14 mouse cellular contexts compared by ENCODE assay signal in the genomic region with DNA sequence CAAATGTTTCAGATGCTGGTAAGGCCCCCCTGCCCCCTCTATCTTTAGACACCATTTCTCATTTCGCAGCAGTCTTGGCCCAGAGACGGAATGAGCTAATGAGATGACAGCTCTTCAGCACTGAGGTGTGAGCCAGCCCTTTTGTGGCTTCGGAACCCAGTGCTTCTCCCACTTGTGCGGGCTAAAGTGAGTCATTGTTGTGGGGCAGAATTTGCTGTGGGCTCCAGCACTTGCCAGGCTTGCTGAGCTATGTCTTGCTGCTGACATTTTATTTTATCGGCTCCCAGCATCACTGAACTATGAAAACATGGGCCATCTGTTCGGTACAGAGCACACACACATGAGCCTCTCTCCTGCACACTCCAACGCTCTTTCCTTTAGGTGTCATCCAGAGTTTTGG. TPM values are rescaled to one million over a fixed set of nuclear protein-coding genes. Genes with fewer than 3 reads are reported as not detected.
DNase-seq lines count a peak whose midpoint lies in the region; ATAC-seq lines count a peak whose summit lies in the region.
"Had no signal": no experiment of that assay in that cellular context is flagged by ENCODE, and none has a peak within 500 bp of the region (broad histone marks: within the 10 kb centered on the region; RNA-seq: fewer than 3 reads in every experiment).

No protein-coding gene starts in this region.

- no peak overlapping the region for H3K4me3 ChIP-seq in forebrain, embryonic 13.5 days
- H3K4me3 ChIP-seq in forebrain, embryonic 10.5 days = no peak overlapping the region
- H3K4me3 ChIP-seq in midbrain, embryonic 13.5 days (replicated peaks) = no peak overlapping the region
- no peak overlapping the region for H3K4me3 ChIP-seq in heart, embryonic 11.5 days (ENCODE audit: low read depth, low read length)
- H3K4me3 ChIP-seq: intestine, embryonic 15.5 days; megakaryocyte, embryonic 14.5 days; stomach, embryonic 15.5 days had no signal

- ATAC-seq in forebrain, embryonic 13.5 days = peak; percentile 86
- ATAC-seq in midbrain, embryonic 13.5 days = no peak
- no peak for ATAC-seq in heart, embryonic 11.5 days (replicated peaks; ENCODE audit: insufficient number of reproducible peaks, low FRiP score, low TSS enrichment)
- ATAC-seq: intestine, embryonic 15.5 days had no signal

- 81% methylated on average over 7 of the region's 7 CpGs for WGBS in forebrain, embryonic 13.5 days
- 90% methylated on average over 7 of the region's 7 CpGs for WGBS in forebrain, embryonic 10.5 days
- 94% methylated on average over 7 of the region's 7 CpGs for WGBS in midbrain, embryonic 13.5 days
- 86% methylated on average over 7 of the region's 7 CpGs for WGBS in heart, embryonic 11.5 days (ENCODE audit: insufficient replicate concordance)

- no peak for DNase-seq in forebrain, embryonic 10.5 days (ENCODE audit: extremely low spot score, low spot score)
- DNase-seq in cerebellum, adult 8-10 months = peak; percentile 53
- DNase-seq in layer of hippocampus, adult 18-20 months (ENCODE audit: low spot score in 2 of 2) = peak; percentile 83 to 91
- peak; percentile 77 to 82 for DNase-seq in left cerebral cortex, postnatal 36 days (ENCODE audit: low spot score in 2 of 2)
- no peak for DNase-seq in spleen, postnatal 14 days (ENCODE audit: low spot score in 2 of 2)
- DNase-seq: liver had no signal

- no peak overlapping the region for H3K4me2 ChIP-seq in forebrain, embryonic 13.5 days
- no peak overlapping the region for H3K4me2 ChIP-seq in midbrain, embryonic 13.5 days (replicated peaks)
- H3K4me2 ChIP-seq in heart, embryonic 11.5 days = no peak overlapping the region
- H3K4me2 ChIP-seq: intestine, embryonic 15.5 days; stomach, embryonic 15.5 days had no signal

- no peaks in the 10 kb centered on the region for H3K4me1 ChIP-seq in forebrain, embryonic 13.5 days
- no peaks in the 10 kb centered on the region for H3K4me1 ChIP-seq in forebrain, embryonic 10.5 days
- no peaks in the 10 kb centered on the region for H3K4me1 ChIP-seq in midbrain, embryonic 13.5 days (replicated peaks)
- H3K4me1 ChIP-seq in heart, embryonic 11.5 days (ENCODE audit: control insufficient read depth, insufficient read depth, low read length) = no peaks in the 10 kb centered on the region
- H3K4me1 ChIP-seq: intestine, embryonic 15.5 days; stomach, embryonic 15.5 days had no signal

- intact Hi-C loops in left cerebral cortex, postnatal 36 days (cut with DNase I) = no loop called here

- H3K27ac ChIP-seq in forebrain, embryonic 13.5 days = no peak overlapping the region
- H3K27ac ChIP-seq in forebrain, embryonic 10.5 days = no peak overlapping the region
- no peak overlapping the region for H3K27ac ChIP-seq in midbrain, embryonic 13.5 days
- H3K27ac ChIP-seq in heart, embryonic 11.5 days (ENCODE audit: low read depth, low read length) = no peak overlapping the region
- H3K27ac ChIP-seq: intestine, embryonic 15.5 days; stomach, embryonic 15.5 days had no signal

- no peaks in the 10 kb centered on the region for H3K27me3 ChIP-seq in forebrain, embryonic 13.5 days
- H3K27me3 ChIP-seq in forebrain, embryonic 10.5 days (ENCODE audit: poor library complexity, severe bottlenecking) = no peaks in the 10 kb centered on the region
- no peaks in the 10 kb centered on the region for H3K27me3 ChIP-seq in midbrain, embryonic 13.5 days
- no peaks in the 10 kb centered on the region for H3K27me3 ChIP-seq in heart, embryonic 11.5 days (ENCODE audit: control insufficient read depth, insufficient read depth, low read length)
- H3K27me3 ChIP-seq: intestine, embryonic 15.5 days; megakaryocyte, embryonic 14.5 days; stomach, embryonic 15.5 days had no signal

- H3K9ac ChIP-seq in forebrain, embryonic 13.5 days = no peak overlapping the region
- H3K9ac ChIP-seq in midbrain, embryonic 13.5 days (replicated peaks) = no peak overlapping the region
- no peak overlapping the region for H3K9ac ChIP-seq in heart, embryonic 11.5 days (ENCODE audit: low read depth, low read length)
- H3K9ac ChIP-seq: intestine, embryonic 15.5 days; stomach, embryonic 15.5 days had no signal

- peaks cover 41% of the 10 kb centered on the region for H3K36me3 ChIP-seq in forebrain, embryonic 13.5 days (ENCODE audit: poor library complexity, severe bottlenecking)
- H3K36me3 ChIP-seq in forebrain, embryonic 10.5 days (replicated peaks) = peaks cover 91% of the 10 kb centered on the region
- peaks cover 32% of the 10 kb centered on the region for H3K36me3 ChIP-seq in midbrain, embryonic 13.5 days
- peaks cover 18% of the 10 kb centered on the region; the same call in 1 of the 2 replicates for H3K36me3 ChIP-seq in heart, embryonic 11.5 days (ENCODE audit: control insufficient read depth, insufficient read depth, low read length)

- H3K9me3 ChIP-seq in forebrain, embryonic 13.5 days (replicated peaks) = no peaks in the 10 kb centered on the region
- no peaks in the 10 kb centered on the region for H3K9me3 ChIP-seq in forebrain, embryonic 10.5 days
- no peaks in the 10 kb centered on the region for H3K9me3 ChIP-seq in midbrain, embryonic 13.5 days
- H3K9me3 ChIP-seq in heart, embryonic 11.5 days (replicated peaks; ENCODE audit: control insufficient read depth, low read length) = no peaks in the 10 kb centered on the region
- H3K9me3 ChIP-seq: intestine, embryonic 15.5 days; megakaryocyte, embryonic 14.5 days; stomach, embryonic 15.5 days had no signal

RNA-seq across cellular contexts. Expression of gene Cflar, which starts 28.2 kb away (rescaled TPM):
- 17.1 and 22.8 TPM in 2 replicates for polyA plus RNA-seq in forebrain, embryonic 13.5 days (2015; fragmentation: Nextera tagmentation; extraction: Ambion mirVana)
- polyA plus RNA-seq in forebrain, embryonic 10.5 days (2016; fragmentation: Nextera tagmentation; extraction: Ambion mirVana) = 26.3 and 30.7 TPM in 2 replicates
- 10 to 100 TPM; 41.1 to 41.5 TPM for total RNA-seq in layer of hippocampus, adult 18-20 months (2021)
- total RNA-seq in left cerebral cortex, postnatal 36 days (2021) = 10 to 100 TPM; 24.0 to 34.6 TPM
- polyA plus RNA-seq in midbrain, embryonic 13.5 days (2015; fragmentation: Nextera tagmentation; extraction: Ambion mirVana) = 15.9 and 16.4 TPM in 2 replicates
- polyA plus RNA-seq in heart, embryonic 11.5 days (2014; fragmentation: Nextera tagmentation; extraction: Ambion mirVana) = 26.7 and 32.6 TPM in 2 replicates

RNA-seq across cellular contexts. Expression of gene Als2cr12, which starts 43.7 kb away (rescaled TPM):
- not detected in 2 replicates for polyA plus RNA-seq in forebrain, embryonic 13.5 days (2015; fragmentation: Nextera tagmentation; extraction: Ambion mirVana)
- not detected in 2 replicates for polyA plus RNA-seq in forebrain, embryonic 10.5 days (2016; fragmentation: Nextera tagmentation; extraction: Ambion mirVana)
- total RNA-seq in layer of hippocampus, adult 18-20 months (2021) = not detected
- total RNA-seq in left cerebral cortex, postnatal 36 days (2021) = not detected
- polyA plus RNA-seq in midbrain, embryonic 13.5 days (2015; fragmentation: Nextera tagmentation; extraction: Ambion mirVana) = not detected in 2 replicates
- not detected in 2 replicates for polyA plus RNA-seq in heart, embryonic 11.5 days (2014; fragmentation: Nextera tagmentation; extraction: Ambion mirVana)
- total RNA-seq: common myeloid progenitor, adult 5-6 weeks had no signal
- polyA plus RNA-seq: heart, embryonic 16.5 days had no signal

RNA-seq across cellular contexts. Expression of gene Casp8, which starts 55.6 kb away (rescaled TPM):
- polyA plus RNA-seq in forebrain, embryonic 13.5 days (2015; fragmentation: Nextera tagmentation; extraction: Ambion mirVana) = 6.3 and 7.2 TPM in 2 replicates
- polyA plus RNA-seq in forebrain, embryonic 10.5 days (2016; fragmentation: Nextera tagmentation; extraction: Ambion mirVana) = 9.2 and 10.8 TPM in 2 replicates
- 1 to 10 TPM; 2.0 TPM for total RNA-seq in layer of hippocampus, adult 18-20 months (2021)
- total RNA-seq in left cerebral cortex, postnatal 36 days (2021) = 1 to 10 TPM; 2.5 to 2.6 TPM
- polyA plus RNA-seq in midbrain, embryonic 13.5 days (2015; fragmentation: Nextera tagmentation; extraction: Ambion mirVana) = 5.4 and 6.7 TPM in 2 replicates
- polyA plus RNA-seq in heart, embryonic 11.5 days (2014; fragmentation: Nextera tagmentation; extraction: Ambion mirVana) = 23.8 and 25.8 TPM in 2 replicates

Comparison
In these comparisons a context has a peak if more than half of its experiments do, and no peak if none do; other contexts are left out.
1. DNase-seq: peak in cerebellum, adult 8-10 months (single experiment), layer of hippocampus, adult 18-20 months (2 of 2) and left cerebral cortex, postnatal 36 days (2 of 2); none in forebrain, embryonic 10.5 days (single experiment) and spleen, postnatal 14 days (0 of 2).